Mouse (Mus musculus): ENCODE measurements around the gene Rab1b. TPM values are rescaled to one million over a fixed set of nuclear protein-coding genes. Genes with fewer than 3 reads are reported as not detected.

Gene Rab1b
- total RNA-seq, 2 experiments from 2014 or later, result 168 to 173 TPM

GRCm38 (mm10) chr19:5052166-5052822, 54.6 kb downstream of the Rab1b start:
- no peak for DNase-seq (ENCODE audit: low spot score in 2 of 2)

GRCm38 (mm10) chr19:5051515-5051914, 55.4 kb downstream of the Rab1b start:
- no peak for DNase-seq (ENCODE audit: low spot score in 2 of 2)

- DNase-seq (ENCODE audit: low spot score in 2 of 2), result no peak
Measured at GRCm38 (mm10) chr19:5051031-5051430, 55.8 kb downstream of the Rab1b start.

GRCm38 (mm10) chr19:5050047-5050905, 56.6 kb downstream of the Rab1b start, which contains the start of gene Rin1:
Gene Rin1, plus strand, starts transcription at chr19:5050481.
- DNase-seq (ENCODE audit: low spot score in 2 of 2), result no peak

- DNase-seq (ENCODE audit: low spot score in 2 of 2), result no peak
Measured at GRCm38 (mm10) chr19:5049325-5049724, 57.5 kb downstream of the Rab1b start.

Other genes with a start within 250 kb of the Rab1b start
- gene Actn3, start 229.2 kb downstream of the Rab1b start, total RNA-seq (2021), result 10 to 100 TPM in 1 of 2 experiments, 1 to 10 TPM in 1; 8.5 to 35.5 TPM
- 10 to 100 TPM; 19.5 to 19.7 TPM for gene Zdhhc24, start 228.4 kb downstream of the Rab1b start, total RNA-seq (2021)
- gene Bbs1, start 200.4 kb downstream of the Rab1b start, total RNA-seq (2021), result 10 to 100 TPM; 13.1 to 15.5 TPM
- gene Dpp3, start 178.8 kb downstream of the Rab1b start, total RNA-seq (2021), result 100 to 1,000 TPM; 110 to 113 TPM
- 1 to 10 TPM; 6.7 to 7.3 TPM for gene Peli3, start 163.9 kb downstream of the Rab1b start, total RNA-seq (2021)
- gene Mrpl11, start 144.9 kb downstream of the Rab1b start, total RNA-seq (2021), result 10 to 100 TPM; 58.8 to 68.9 TPM
- under 1 TPM; 0.71 to 0.78 TPM for gene Npas4, start 116.8 kb downstream of the Rab1b start, total RNA-seq (2021)
- 1 to 10 TPM; 6.6 to 7.2 TPM for gene Slc29a2, start 83.2 kb downstream of the Rab1b start, total RNA-seq (2021)
- gene B4gat1, start 68.2 kb downstream of the Rab1b start, total RNA-seq (2021), result 10 to 100 TPM; 48.0 to 49.0 TPM
- 1 to 10 TPM; 1.3 to 2.0 TPM for gene AC124502.3, start 68.2 kb downstream of the Rab1b start, total RNA-seq (2021)
- 10 to 100 TPM; 29.6 to 35.1 TPM for gene Brms1, start 65.7 kb downstream of the Rab1b start, total RNA-seq (2021)
- gene Rin1, start 56.6 kb downstream of the Rab1b start, total RNA-seq (2021), result 1 to 10 TPM; 5.1 TPM
- 10 to 100 TPM; 45.8 to 47.6 TPM for gene Cd248, start 39.0 kb downstream of the Rab1b start, total RNA-seq (2021)
- 1 to 10 TPM; 3.8 to 4.9 TPM for gene Tmem151a, start 21.5 kb downstream of the Rab1b start, total RNA-seq (2021)
- gene Yif1a, start 18.5 kb downstream of the Rab1b start, total RNA-seq (2021), result 10 to 100 TPM; 68.4 to 72.5 TPM
- gene Cnih2, start 8.6 kb downstream of the Rab1b start, total RNA-seq (2021), result 10 to 100 TPM; 11.4 to 15.2 TPM
- gene Klc2, start 11.5 kb upstream of the Rab1b start, total RNA-seq (2021), result 10 to 100 TPM; 39.5 to 45.3 TPM
- gene Pacs1, start 166.0 kb upstream of the Rab1b start, total RNA-seq (2021), result 10 to 100 TPM; 35.0 to 39.4 TPM
- 100 to 1,000 TPM; 210 to 224 TPM for gene Sf3b2, start 188.4 kb upstream of the Rab1b start, total RNA-seq (2021)
- gene Gal3st3, start 191.3 kb upstream of the Rab1b start, total RNA-seq (2021), result under 1 TPM; 0.45 to 0.67 TPM
- gene Catsper1, start 228.7 kb upstream of the Rab1b start, total RNA-seq (2021), result not detected
- 1 to 10 TPM; 2.6 to 3.4 TPM for gene Cst6, start 242.5 kb upstream of the Rab1b start, total RNA-seq (2021)